Mouse (Mus musculus): ENCODE measurements around the gene Fbxo47.
"Not testable (repeated sequence)": the region's sequence is repeated elsewhere in the genome, so short reads cannot be mapped to it uniquely, and the experiment has no call there.

The Fbxo47 gene

DNA sequence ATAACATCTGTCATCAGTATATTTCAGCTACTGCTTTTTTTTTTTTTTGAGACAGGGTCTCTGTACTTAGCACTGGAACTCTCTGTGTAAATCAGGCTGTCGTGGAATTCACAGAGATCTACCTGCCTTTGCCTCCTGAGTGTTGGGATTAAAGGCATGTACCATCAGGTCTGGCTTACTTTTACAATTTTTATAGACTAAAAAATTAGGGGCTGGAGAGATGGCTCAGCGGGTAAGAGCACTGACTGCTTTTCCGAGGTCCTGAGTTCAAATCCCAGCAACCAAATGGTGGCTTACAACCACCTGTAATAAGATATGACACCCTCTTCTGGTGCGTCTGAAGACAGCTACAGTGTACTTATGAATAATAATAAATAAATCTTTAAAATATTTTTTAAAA, 3.6 kb downstream of the Fbxo47 start:
- DNase-seq (ENCODE audit: low spot score) = no peak

- DNase-seq (ENCODE audit: low spot score) = no peak
Observed at GRCm38 (mm10) chr11:97877341-97877740, 6.6 kb downstream of the Fbxo47 start.

GRCm38 (mm10) chr11:97874396-97874795, 9.6 kb downstream of the Fbxo47 start:
- no peak for DNase-seq (ENCODE audit: low spot score)

GRCm38 (mm10) chr11:97872378-97872777, 11.6 kb downstream of the Fbxo47 start:
- not testable (repeated sequence) for DNase-seq (ENCODE audit: low spot score)

GRCm38 (mm10) chr11:97867591-97867990, 16.4 kb downstream of the Fbxo47 start:
- no peak for DNase-seq (ENCODE audit: low spot score)

- DNase-seq (ENCODE audit: low spot score) = no peak
Observed at GRCm38 (mm10) chr11:97866091-97866888, 17.7 kb downstream of the Fbxo47 start.

DNA sequence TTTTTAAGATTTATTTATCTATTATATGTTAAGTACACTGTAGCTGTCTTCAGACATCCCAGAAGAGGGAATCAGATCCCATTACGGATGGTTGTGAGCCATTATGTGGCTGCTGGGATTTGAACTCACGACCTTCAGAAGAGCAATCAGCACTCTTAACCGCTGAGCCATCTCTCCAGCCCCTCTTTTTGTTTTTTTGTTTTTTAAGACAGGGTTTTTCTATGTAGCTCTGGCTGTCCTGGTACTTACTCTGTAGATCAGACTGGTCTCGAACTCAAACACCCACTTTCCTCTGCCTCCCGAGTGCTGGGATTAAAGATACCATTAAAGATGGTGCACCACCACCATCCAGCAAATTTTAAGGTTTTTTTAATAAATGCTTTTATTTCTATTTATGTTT, 18.5 kb downstream of the Fbxo47 start:
- no peak for DNase-seq (ENCODE audit: low spot score)

GRCm38 (mm10) chr11:97862148-97862547, 21.8 kb downstream of the Fbxo47 start:
- no peak for DNase-seq (ENCODE audit: low spot score)

DNA sequence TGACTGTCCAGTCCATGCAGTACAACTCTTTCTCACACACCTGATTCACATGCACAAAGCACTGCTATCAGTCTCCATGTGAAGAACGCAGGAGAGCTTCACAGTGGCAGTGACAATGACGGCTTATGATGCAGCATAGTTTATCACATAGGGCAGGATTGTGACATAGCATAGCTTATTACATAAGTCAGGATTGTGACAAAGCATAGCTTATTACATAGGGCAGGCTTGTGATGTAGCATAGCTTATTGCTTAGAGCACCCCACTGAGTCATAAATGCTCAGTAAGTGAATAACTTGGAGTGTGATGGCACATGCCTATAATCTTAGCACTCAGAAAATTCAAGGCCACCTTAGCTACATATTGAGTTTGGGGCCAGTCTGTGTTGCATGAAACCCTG, 28.5 kb downstream of the Fbxo47 start:
- no peak for DNase-seq (ENCODE audit: low spot score)

DNA sequence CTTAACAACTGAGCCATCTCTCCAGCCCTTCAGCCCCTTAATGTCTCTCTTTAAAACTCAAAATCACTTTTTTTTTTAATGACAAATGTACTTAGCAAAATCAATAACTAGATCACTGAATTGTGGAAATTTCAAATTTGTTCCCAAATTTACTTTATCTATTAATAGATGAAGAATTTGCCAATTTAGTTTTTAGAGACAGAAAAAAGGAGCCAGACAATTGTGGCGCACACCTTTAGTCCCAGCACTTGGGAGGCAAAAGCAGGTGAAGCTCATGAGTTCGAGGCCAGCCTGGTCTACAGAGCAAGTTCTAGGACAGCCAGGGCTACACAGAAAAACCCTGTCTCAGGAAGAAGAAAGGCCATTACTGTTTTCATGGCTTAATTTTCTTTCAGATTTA, 32.4 kb downstream of the Fbxo47 start:
- no peak for DNase-seq (ENCODE audit: low spot score)

- DNase-seq (ENCODE audit: low spot score) = no peak
Observed at GRCm38 (mm10) chr11:97850367-97850766, 33.6 kb downstream of the Fbxo47 start.

DNA sequence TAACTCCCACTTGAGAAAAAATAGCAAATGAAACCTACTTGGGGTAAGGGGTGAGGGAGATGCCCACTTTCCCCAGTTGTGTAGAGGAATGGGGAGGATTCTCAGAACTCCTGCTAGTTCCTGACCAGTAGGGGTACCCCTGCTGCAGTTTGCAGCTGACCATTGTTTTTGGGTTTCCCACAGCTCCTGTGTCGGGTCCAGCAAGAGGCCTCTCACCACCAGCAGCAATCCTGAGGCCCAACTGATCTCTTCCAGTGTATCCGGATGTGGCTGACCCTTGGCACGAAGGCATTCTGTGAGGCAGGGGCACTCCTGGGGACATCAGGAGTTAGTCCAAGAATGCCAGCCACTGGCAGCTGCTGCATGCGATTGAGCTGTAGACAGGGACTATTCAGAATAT, 42.0 kb downstream of the Fbxo47 start:
- no peak for DNase-seq (ENCODE audit: low spot score)

DNA sequence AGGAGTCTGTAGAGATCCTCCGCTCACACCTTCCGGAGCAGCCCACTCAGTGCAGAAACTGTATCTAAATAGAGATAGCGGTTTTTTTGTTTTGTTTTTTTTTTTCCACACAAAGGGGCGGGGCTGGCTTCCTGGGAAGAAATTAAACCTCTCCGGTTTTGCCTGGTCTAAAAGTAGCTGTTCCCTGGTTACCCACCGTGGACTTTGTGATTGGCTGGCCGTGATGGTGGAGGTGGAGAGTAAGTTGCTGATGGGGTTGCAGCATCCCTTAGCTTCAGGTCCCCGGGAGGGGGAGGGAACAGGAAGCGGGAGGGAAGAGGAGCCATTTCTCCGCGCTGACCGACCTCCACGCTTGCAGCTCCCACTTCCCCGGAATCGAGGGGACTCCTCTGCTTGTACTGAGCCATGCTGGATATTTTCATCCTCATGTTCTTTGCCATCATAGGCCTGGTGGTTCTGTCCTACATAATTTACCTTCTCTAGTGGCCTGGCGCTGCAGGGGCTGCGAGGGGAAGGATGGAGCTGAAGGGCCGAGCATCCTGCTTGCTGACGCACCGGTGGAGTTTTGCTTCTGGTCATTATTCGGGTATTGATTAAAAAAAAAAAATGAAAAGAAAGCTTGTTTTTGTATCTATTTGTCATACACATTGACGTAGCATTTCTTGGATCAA, 42.8 kb downstream of the Fbxo47 start:
- no peak for DNase-seq (ENCODE audit: low spot score)

- no peak for DNase-seq (ENCODE audit: low spot score)
Observed at GRCm38 (mm10) chr11:97840539-97840954, 43.4 kb downstream of the Fbxo47 start, which contains the start of gene B230217C12Rik. Gene B230217C12Rik, plus strand, starts transcription at chr11:97840780.

- DNase-seq (ENCODE audit: low spot score) = no peak
Observed at GRCm38 (mm10) chr11:97840135-97840490, 43.8 kb downstream of the Fbxo47 start.

- DNase-seq (ENCODE audit: low spot score) = no peak
Observed at GRCm38 (mm10) chr11:97839441-97840134, 44.4 kb downstream of the Fbxo47 start.

GRCm38 (mm10) chr11:97838779-97839440, 45.0 kb downstream of the Fbxo47 start:
- no peak for DNase-seq (ENCODE audit: low spot score)

DNA sequence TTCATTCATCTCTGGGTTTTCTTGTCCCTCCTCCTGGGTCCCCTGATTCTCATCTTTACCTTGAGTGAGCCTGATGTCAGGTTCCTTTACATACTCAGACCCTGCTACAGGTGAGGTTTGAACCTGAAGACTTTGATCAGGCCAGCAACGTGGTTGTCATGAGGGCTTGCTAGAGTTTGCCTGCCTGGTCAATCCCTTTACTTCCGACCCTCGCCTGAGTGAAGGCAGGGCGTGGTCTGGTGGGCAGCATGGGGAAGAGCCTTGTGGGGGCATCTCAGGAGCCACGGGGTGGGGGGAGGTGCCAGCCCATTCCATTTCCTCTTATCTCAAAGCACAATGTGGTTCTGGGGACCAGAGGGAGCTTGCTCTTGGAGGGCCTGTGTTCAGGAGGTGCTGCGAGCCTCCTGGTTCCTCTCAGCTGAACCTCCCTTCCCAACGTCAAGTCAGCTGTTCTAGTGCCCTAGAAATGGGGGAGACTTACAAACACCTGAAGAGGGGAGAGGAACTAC, 46.3 kb downstream of the Fbxo47 start:
- no peak for DNase-seq (ENCODE audit: low spot score)

DNA sequence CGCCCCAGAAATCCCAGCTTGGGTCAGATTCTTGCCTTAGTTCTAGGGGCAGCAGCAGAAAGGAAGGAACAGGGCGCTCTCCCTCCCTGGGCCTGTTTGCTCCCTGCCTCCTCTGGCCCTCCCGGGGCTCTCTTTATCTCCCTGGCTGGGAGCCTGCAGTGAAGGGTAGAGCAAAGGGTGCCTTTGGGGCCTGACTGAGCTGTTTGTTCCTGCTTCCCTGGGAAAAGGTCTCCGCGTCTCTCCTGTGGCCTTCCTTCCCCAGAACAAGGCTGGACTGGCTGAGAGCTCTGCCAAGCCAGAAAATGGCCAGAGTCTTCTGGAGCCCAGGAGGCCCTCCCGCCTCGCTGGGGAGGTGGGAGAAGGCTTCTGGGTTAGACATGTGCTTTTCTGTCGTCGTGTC, 46.9 kb downstream of the Fbxo47 start:
- DNase-seq (ENCODE audit: low spot score) = not testable (repeated sequence)

- DNase-seq (ENCODE audit: low spot score) = no peak
Observed at GRCm38 (mm10) chr11:97836541-97836940, 47.4 kb downstream of the Fbxo47 start.

DNA sequence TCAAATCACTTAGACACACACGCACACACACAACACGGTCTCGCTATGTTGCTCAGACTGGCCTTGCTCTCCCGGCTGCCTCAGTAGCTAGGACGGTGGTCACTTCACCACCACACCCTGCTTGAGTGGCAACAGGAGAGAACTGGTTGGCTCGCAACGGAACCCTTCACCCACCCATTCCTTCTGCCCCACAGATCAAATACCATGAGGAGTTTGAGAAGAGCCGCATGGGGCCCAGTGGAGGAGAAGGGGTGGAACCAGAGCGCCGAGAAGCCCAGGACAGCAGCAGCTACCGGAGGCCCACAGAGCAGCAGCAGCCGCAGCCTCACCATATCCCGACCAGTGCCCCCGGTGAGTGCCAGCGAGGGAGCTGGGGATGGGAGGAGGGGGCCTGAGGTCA, 50.6 kb downstream of the Fbxo47 start:
- DNase-seq (ENCODE audit: low spot score) = no peak

DNA sequence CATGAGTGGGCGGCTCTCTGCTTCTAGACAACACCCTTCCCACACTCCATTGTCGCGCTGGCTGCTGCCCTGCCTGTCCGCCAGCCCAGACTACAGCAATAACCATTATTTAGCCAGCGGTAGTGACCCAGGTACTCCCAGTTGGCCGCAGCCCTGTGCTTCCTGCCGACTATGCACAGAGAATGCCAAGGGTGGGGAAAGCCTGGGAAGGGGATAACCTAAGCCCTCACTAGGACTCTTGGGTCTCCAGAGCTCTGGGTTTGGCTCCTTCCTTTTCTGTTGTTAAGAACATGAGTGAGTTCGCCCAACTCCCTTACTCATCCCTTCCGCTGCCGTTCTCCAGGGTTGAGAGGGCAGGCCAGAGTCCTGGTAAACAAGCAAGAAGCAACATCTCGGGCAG, 52.0 kb downstream of the Fbxo47 start:
- no peak for DNase-seq (ENCODE audit: low spot score)

Measured in urinary bladder, postnatal 10 days (tissue).